Mouse (Mus musculus) intestine, embryonic 14.5 days (tissue): ENCODE data around the gene Gm49369. TPM values are rescaled to one million over a fixed set of nuclear protein-coding genes. Genes with fewer than 3 reads are reported as not detected.

Experiments
- ATAC-seq: fragments of 200-750 bp; cut with Nextera tagmentation; replicated peaks from 2 replicates; pipeline ENCODE4 v1.8.0; 2017; ENCODE audit warnings: low read depth, moderate number of reproducible peaks, moderate TSS enrichment, moderate library complexity; ENCODE audit not compliant: low FRiP score, low TSS enrichment
- DNase-seq: peaks from one replicate; pipeline ENCODE4 v3.0.0-alpha.2; 2018; ENCODE audit warnings: low spot score
- H3K27ac ChIP-seq: fragments of 300-500 bp; sonication (generic); 2 replicates; pipeline ENCODE4 v1.5.1; 2014; ENCODE audit warnings: low read depth, mild to moderate bottlenecking, control low read depth
- H3K27me3 ChIP-seq: fragments of 300-500 bp; sonication (generic); replicated peaks from 2 replicates; pipeline ENCODE4 v1.6.1; 2014; ENCODE audit warnings: low read length, control low read depth; ENCODE audit not compliant: control insufficient read depth, insufficient read depth
- H3K36me3 ChIP-seq: fragments of 300-500 bp; sonication (generic); 2 replicates; pipeline ENCODE4 v1.6.1; 2014; ENCODE audit warnings: low read length, control low read depth; ENCODE audit not compliant: control insufficient read depth, insufficient read depth
- H3K4me1 ChIP-seq: fragments of 300-500 bp; sonication (generic); replicated peaks from 2 replicates; pipeline ENCODE4 v1.6.1; 2014; ENCODE audit warnings: low read length, control low read depth, mixed read lengths; ENCODE audit not compliant: control insufficient read depth, insufficient read depth
- H3K4me2 ChIP-seq: fragments of 300-500 bp; sonication (generic); 2 replicates; pipeline ENCODE4 v1.6.1; 2014; ENCODE audit warnings: low read length
- H3K4me3 ChIP-seq: fragments of 300-500 bp; sonication (generic); 2 replicates; pipeline ENCODE4 v1.5.1; 2014; ENCODE audit warnings: low read depth, low read length, control low read depth, mixed read lengths
- H3K9ac ChIP-seq: fragments of 300-500 bp; sonication (generic); 2 replicates; pipeline ENCODE4 v1.6.1; 2014; ENCODE audit warnings: mild to moderate bottlenecking, low read length
- H3K9me3 ChIP-seq: fragments of 300-500 bp; sonication (generic); 2 replicates; pipeline ENCODE4 v1.6.1; 2016; ENCODE audit warnings: low read length, control low read depth; ENCODE audit not compliant: control insufficient read depth
- WGBS: fragments of 180-500 bp; shearing (Covaris S2); extraction: QIAGEN DNeasy Blood & Tissue Kit; methylation state at CpG from one replicate; pipeline ENCODE4 v1.1.7; 2014; 5-methylcytosine and 5-hydroxymethylcytosine counted together
- polyA plus RNA-seq: library from polyadenylated mRNA; unstranded; fragments of >200 nt; fragmentation: Nextera tagmentation; extraction: Ambion mirVana; gene quantifications from 2 replicates; pipeline ENCODE4 v1.2.1, GENCODE M21; 2014

The Gm49369 gene
- polyA plus RNA-seq = 0.54 TPM in 1 of 2 replicates, not detected in the other

DNA sequence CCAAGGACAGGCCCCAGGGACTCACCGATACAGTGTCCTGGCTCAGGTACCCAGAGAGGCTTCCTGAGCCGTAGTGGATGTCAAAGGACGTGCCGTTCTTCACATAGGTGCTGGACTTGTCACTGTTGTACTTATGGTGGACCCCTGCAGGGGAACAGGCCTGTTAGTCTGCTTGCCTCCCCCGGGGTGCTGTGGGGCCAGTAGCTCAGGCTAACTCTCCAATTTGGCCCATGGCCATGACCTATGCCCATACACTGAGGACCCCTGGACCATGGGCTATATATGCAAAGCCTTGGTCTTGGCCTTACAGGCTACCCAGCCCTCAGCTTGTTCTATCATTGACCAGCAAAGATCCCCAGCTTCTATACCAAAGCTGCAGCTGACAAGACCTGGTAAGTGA is at the start of gene Gm49369:
Gene Gm49369, minus strand, starts transcription at position 101 of the 400 bp plus-strand sequence.
- H3K4me2 ChIP-seq = no peak within 1 kb of the TSS
- H3K27ac ChIP-seq = no peak within 1 kb of the TSS
- H3K27me3 ChIP-seq = no peaks in the 10 kb centered on the region
- H3K4me1 ChIP-seq = peaks cover 13% of the 10 kb centered on the region
- ATAC-seq (no peak), DNase-seq (no peak)
- no peak within 1 kb of the TSS for H3K9ac ChIP-seq
- WGBS = 95% methylated on average over 5 of the region's 5 CpGs
- H3K9me3 ChIP-seq = no peaks in the 10 kb centered on the region
- H3K36me3 ChIP-seq = peaks cover 77% of the 10 kb centered on the region
- H3K4me3 ChIP-seq = no peak within 1 kb of the TSS

DNA sequence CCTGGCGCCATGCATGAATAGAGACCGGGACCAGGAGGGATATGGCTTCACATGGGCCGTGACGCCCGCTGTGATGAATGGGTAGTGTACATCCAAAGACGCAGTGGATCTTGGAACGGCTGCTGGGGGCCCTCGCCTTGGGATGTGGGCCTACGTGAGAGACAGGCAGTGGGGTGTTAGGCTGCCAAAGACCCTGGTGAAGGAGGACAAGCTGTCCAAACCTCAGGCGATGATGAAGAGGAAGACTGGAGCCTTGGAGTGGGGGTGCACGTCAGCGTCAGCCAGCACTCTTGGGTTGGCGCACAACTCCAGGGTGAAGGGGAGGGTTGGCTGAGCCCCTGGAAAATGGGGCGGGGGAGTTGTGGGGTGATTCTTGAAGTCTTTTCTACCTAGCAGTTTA is 48.6 kb upstream of the Gm49369 start:
- no peaks in the 10 kb centered on the region for H3K9me3 ChIP-seq
- peaks cover 22% of the 10 kb centered on the region for H3K4me1 ChIP-seq
- DNase-seq (no peak), ATAC-seq (no peak)
- WGBS = 91% methylated on average over 14 of the region's 14 CpGs
- H3K36me3 ChIP-seq = no peaks in the 10 kb centered on the region
- H3K4me2 ChIP-seq = no peak overlapping the region
- H3K27me3 ChIP-seq = no peaks in the 10 kb centered on the region
- H3K27ac ChIP-seq = no peak overlapping the region
- no peak overlapping the region for H3K9ac ChIP-seq
- no peak overlapping the region for H3K4me3 ChIP-seq

DNA sequence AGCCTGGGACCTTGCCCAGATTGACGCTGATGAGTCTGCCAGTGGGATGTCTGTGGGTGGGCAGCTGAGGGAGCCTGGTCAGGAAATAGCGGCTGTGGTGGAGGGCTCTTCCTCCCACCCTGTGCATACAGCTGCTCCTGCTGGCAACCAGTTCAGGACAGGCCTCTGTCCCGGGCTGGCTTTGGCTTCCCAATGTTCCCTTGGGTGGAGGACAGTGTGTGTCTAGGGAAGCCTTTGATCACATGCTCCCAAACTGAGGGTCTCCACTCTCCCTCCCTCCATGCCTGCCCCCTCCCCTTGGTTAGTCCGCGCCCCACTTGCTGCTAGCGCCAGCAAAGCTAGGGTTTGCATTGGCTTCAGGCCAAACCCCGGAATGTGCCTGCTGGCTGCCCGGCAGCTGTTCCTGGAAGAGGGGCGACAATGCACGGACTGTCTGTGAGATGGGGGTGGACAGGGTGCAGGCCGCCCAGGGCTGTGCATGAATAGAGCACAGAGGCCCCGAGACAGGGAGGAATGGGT is 47.8 kb upstream of the Gm49369 start:
- Histone ChIP-seq H3K4me2 (no peak overlapping the region), H3K9ac (no peak overlapping the region), H3K27me3 (no peaks in the 10 kb centered on the region), H3K9me3 (no peaks in the 10 kb centered on the region), H3K27ac (peak overlapping the region; percentile 23), H3K36me3 (no peaks in the 10 kb centered on the region), H3K4me1 (peaks cover 25% of the 10 kb centered on the region), H3K4me3 (no peak overlapping the region)
- ATAC-seq = no peak
- no peak for DNase-seq
- 46% methylated on average over 12 of the region's 12 CpGs for WGBS

DNA sequence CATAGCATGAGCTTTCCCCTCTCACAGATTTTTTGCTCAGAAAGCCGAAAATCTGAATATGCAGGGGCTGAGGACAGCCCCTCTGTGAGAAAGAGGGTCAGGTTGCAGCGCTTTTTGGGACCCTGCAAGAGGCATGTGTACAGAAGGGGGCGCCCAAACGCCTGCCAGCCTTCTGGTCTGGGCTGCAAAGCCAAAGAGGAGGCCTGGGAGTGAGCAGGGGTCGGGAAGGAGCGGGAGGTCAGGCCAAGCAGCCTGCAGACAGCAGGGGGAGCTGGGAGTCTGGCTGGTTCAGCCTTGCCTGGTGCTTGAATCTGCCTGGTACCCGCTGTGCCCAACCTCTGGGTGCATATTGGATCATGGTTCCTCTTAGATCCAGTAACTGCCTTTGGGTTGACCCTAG is 45.7 kb upstream of the Gm49369 start:
- Histone ChIP-seq H3K36me3 (no peaks in the 10 kb centered on the region), H3K4me2 (no peak overlapping the region), H3K9ac (no peak overlapping the region), H3K4me3 (no peak overlapping the region), H3K4me1 (peaks cover 14% of the 10 kb centered on the region), H3K27ac (no peak overlapping the region), H3K27me3 (no peaks in the 10 kb centered on the region), H3K9me3 (no peaks in the 10 kb centered on the region)
- ATAC-seq (peak; percentile 37; the same call in 1 of the 2 replicates), DNase-seq (peak; percentile 72)
- 13% methylated on average over 7 of the region's 7 CpGs for WGBS

DNA sequence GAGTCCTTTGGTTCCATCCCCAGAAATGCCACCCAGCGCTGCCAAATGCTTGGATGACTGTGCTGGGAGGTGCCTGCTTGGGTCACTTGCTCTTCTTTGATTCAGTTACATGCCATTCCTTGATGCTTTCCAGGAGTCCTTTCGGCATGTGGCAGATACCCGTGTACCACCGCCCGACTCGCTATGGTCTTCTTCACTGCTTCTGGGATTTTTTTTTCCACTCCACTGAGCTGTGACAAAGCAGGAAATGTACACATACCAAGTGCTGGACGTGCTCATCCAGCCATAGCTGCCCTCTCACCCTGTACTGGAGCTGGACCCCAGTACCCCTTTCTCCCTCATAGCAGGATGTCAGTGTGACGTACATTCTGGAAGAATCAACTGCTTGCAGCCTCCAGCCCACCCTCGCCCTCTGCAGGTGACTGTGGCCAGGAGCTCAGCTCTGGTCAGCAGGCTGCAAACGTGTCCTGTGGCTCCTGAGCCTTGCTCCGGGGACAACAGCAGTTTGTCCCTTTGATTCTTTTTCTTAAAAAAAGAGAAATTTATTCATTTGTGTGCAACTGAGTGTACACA is 43.3 kb upstream of the Gm49369 start:
- Histone ChIP-seq H3K4me3 (no peak overlapping the region), H3K9me3 (no peaks in the 10 kb centered on the region), H3K27ac (no peak overlapping the region), H3K9ac (no peak overlapping the region), H3K4me2 (no peak overlapping the region), H3K36me3 (no peaks in the 10 kb centered on the region), H3K4me1 (peaks cover 11% of the 10 kb centered on the region), H3K27me3 (no peaks in the 10 kb centered on the region)
- DNase-seq (no peak), ATAC-seq (no peak)
- 58% methylated on average over 11 of the region's 11 CpGs for WGBS

DNA sequence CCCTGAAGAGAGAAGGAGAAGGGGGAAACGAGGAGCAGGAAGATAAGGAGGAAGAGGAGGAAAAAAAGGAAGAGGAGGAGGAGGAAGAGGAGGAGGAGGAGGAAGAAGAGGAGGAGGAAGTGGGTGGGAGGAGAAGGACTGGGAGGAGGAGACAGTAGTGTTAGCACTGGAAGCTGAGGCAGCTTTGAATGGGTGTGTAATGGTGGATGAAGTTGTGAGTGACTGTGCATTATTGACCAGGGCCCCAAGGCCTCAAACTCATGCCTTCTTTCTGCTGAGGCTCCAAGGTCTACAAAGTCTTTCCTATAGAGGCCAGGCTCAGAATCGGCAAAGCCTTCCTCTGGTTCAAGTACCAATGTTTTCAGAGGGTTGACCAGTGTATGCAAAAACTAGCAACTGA is 39.4 kb upstream of the Gm49369 start:
- 74% methylated on average over 2 of the region's 2 CpGs for WGBS
- no peak for ATAC-seq

DNA sequence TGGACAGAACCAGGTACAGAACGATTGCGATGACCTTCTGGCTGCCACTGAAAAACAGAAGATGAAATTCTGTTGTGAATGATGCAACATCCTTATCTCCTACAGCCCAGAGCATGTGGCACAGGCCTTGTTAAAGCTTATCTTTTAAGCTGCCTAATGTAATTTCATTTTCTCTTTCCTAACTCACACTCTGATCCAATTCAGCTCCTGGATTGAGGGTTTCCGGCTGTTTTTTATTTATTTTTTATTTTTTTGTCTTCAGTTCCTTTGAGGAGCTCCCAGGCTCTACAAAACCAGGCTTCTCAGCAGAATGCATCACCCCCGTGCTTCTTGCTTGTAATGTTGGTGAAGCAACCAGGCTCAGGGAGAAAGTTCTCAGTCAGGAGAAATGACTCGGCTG is 37.4 kb upstream of the Gm49369 start:
- Histone ChIP-seq H3K4me3 (no peak overlapping the region), H3K4me2 (no peak overlapping the region), H3K9ac (no peak overlapping the region), H3K4me1 (no peaks in the 10 kb centered on the region), H3K36me3 (no peaks in the 10 kb centered on the region), H3K27ac (no peak overlapping the region), H3K9me3 (no peaks in the 10 kb centered on the region), H3K27me3 (no peaks in the 10 kb centered on the region)
- ATAC-seq = no peak
- WGBS = 79% methylated on average over 5 of the region's 5 CpGs
- no peak for DNase-seq

More for the DNA sequence above, 39.4 kb upstream of the Gm49369 start:
- Histone ChIP-seq H3K36me3 (no peaks in the 10 kb centered on the region), H3K27me3 (no peaks in the 10 kb centered on the region), H3K9ac (no peak overlapping the region), H3K4me3 (no peak overlapping the region), H3K9me3 (no peaks in the 10 kb centered on the region), H3K4me1 (0 out of 2 replicates have a peak, but pooled peaks cover 3% of the 10 kb centered on the region), H3K27ac (no peak overlapping the region), H3K4me2 (no peak overlapping the region)
- DNase-seq = no peak

DNA sequence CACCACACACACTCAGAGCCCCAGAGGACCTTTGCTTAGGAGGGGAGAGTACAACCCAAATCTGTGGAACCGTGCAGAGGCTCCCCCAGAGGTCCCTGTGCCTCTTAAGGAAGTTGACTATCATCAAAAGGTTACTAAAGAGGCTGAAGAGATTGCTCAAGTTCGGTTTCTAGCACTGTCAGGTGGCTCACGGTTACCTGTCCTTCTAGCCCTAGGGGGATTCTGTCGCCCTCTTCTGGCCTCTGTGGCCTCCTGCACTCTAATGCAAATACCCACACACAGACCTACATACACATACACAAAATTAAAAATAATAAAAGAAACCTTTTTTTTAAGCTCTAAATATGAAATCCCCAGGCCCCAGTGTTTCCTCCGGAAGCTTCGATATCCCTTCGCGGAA is 36.2 kb upstream of the Gm49369 start:
- Histone ChIP-seq H3K4me1 (no peaks in the 10 kb centered on the region), H3K36me3 (no peaks in the 10 kb centered on the region), H3K9ac (no peak overlapping the region), H3K27me3 (no peaks in the 10 kb centered on the region), H3K4me3 (no peak overlapping the region), H3K4me2 (no peak overlapping the region), H3K27ac (no peak overlapping the region), H3K9me3 (no peaks in the 10 kb centered on the region)
- ATAC-seq (no peak), DNase-seq (no peak)
- WGBS = 90% methylated on average over 8 of the region's 8 CpGs

DNA sequence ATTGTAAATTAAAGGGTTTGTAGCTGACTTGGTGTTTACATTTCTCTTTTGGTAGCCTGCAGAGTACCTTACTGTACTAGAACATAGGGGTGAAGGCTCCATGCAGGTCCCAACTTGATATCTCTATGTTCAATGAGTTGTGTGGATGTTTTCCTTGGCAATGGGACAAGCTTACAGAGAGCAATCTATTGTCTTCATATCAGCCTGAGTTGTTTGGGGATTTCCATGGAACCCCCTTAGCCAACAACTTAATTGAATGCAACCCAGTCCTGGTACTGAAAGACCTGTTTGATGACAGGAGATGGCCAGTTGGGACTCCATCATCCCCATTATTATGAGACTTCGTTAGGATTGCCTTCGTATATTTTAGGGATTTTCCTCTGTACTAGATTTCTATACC is 35.6 kb upstream of the Gm49369 start:
- Histone ChIP-seq H3K27me3 (no peaks in the 10 kb centered on the region), H3K4me3 (no peak overlapping the region), H3K9ac (no peak overlapping the region), H3K36me3 (no peaks in the 10 kb centered on the region), H3K9me3 (no peaks in the 10 kb centered on the region), H3K27ac (no peak overlapping the region), H3K4me2 (no peak overlapping the region), H3K4me1 (no peaks in the 10 kb centered on the region)
- ATAC-seq (no peak), DNase-seq (no peak)
- WGBS = 100% methylated on average over 2 of the region's 2 CpGs
